Mouse (Mus musculus) adrenal gland, postnatal 36 days (tissue): Measurements from ENCODE around the gene Dmtf1. TPM values are rescaled to one million over a fixed set of nuclear protein-coding genes. Genes with fewer than 3 reads are reported as not detected.

Source experiments
- total RNA-seq, 2 experiments: library from RNA; stranded (reverse); gene quantifications; 2 replicates each; pipeline ENCODE4 v1.2.3; 2021

Gene Dmtf1
- total RNA-seq, 2 experiments from 2014 or later: 26.2 to 27.1 TPM

Other genes starting within 250 kb of the Dmtf1 start
- 10 to 100 TPM; 27.2 to 48.7 TPM for gene Crot, start 164.5 kb downstream of the Dmtf1 start, total RNA-seq
- 10 to 100 TPM; 18.6 to 56.8 TPM for gene Tmem243, start 61.1 kb downstream of the Dmtf1 start, total RNA-seq
- gene 9330182L06Rik, start 104.3 kb upstream of the Dmtf1 start, total RNA-seq: 10 to 100 TPM in 1 of 2 experiments, 1 to 10 TPM in 1; 8.8 to 13.4 TPM